ENCODE assay signal across 8 mouse cellular contexts in the genomic region with DNA sequence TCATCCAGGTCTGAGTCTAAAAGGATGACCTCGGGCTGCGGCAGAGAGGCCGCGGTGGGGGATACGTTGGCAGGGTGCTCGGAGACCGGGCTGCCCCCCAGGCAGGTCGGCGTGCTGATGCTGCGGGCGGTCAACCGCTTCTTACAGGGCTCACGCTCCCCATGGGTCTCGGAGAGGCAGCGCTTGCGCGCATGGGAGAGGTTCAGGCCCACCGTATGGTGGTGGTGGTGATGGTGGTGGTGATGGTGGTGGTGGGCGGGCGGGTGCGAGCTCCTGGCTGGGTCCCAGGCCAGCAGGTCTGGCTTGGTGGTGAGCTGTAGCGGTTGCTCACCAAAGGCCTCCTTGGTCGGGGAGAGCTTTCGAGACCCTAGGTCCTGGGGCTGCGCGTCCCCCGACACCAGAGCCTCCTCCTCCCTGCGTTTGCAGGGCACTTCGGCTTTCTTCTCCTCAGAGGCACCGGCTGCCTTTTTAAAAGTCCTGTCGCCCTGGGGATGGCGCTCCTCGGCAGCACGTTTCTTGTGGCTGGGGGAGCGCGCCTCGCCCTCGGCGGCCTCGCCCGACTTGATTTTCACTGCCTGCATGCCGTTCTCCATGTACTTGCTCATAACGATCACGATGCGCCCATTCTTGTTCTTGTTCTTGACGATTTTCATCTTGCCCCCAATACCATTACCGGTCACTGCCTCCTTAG. TPM values are rescaled to one million over a fixed set of nuclear protein-coding genes. Genes with fewer than 3 reads are reported as not detected.
DNase-seq lines count a peak whose midpoint lies in the region; ATAC-seq lines count a peak whose summit lies in the region.

No protein-coding gene starts in this region.

- ATAC-seq in forebrain, embryonic 14.5 days = no peak
- ATAC-seq in midbrain, embryonic 11.5 days (ENCODE audit: low FRiP score) = no peak
- ATAC-seq in kidney, embryonic 16.5 days (ENCODE audit: low FRiP score, low TSS enrichment) = no peak

- H3K27me3 ChIP-seq in forebrain, embryonic 14.5 days (replicated peaks; ENCODE audit: control insufficient read depth, insufficient read depth, low read length) = peaks cover 21% of the 10 kb centered on the region
- peaks cover 52% of the 10 kb centered on the region for H3K27me3 ChIP-seq in midbrain, embryonic 11.5 days (ENCODE audit: control insufficient read depth, insufficient read depth, low read length)
- peaks cover 25% of the 10 kb centered on the region for H3K27me3 ChIP-seq in kidney, embryonic 16.5 days (ENCODE audit: insufficient read depth, low read length)

- H3K9ac ChIP-seq in forebrain, embryonic 14.5 days (ENCODE audit: low read length) = peak overlapping the region; percentile 35
- H3K9ac ChIP-seq in midbrain, embryonic 11.5 days (ENCODE audit: low read length) = no peak overlapping the region
- no peak overlapping the region for H3K9ac ChIP-seq in kidney, embryonic 16.5 days (replicated peaks; ENCODE audit: low read length)

- no peak overlapping the region for H3K27ac ChIP-seq in forebrain, embryonic 14.5 days (ENCODE audit: low read depth, low read length)
- no peak overlapping the region for H3K27ac ChIP-seq in midbrain, embryonic 11.5 days (ENCODE audit: low read depth, low read length)
- no peak overlapping the region for H3K27ac ChIP-seq in kidney, embryonic 16.5 days (ENCODE audit: low read length)

- H3K4me2 ChIP-seq in forebrain, embryonic 14.5 days (ENCODE audit: low read length) = peak overlapping the region; percentile 37
- H3K4me2 ChIP-seq in midbrain, embryonic 11.5 days = no peak overlapping the region
- no peak overlapping the region for H3K4me2 ChIP-seq in kidney, embryonic 16.5 days (replicated peaks; ENCODE audit: low read depth, low read length)

- H3K36me3 ChIP-seq in forebrain, embryonic 14.5 days (ENCODE audit: control insufficient read depth, insufficient read depth, low read length) = peaks cover 30% of the 10 kb centered on the region
- H3K36me3 ChIP-seq in midbrain, embryonic 11.5 days (ENCODE audit: control insufficient read depth, insufficient read depth, low read length) = 0 out of 2 replicates have a peak, but pooled peaks cover 2% of the 10 kb centered on the region
- H3K36me3 ChIP-seq in kidney, embryonic 16.5 days (ENCODE audit: insufficient read depth, low read length) = peaks cover 20% of the 10 kb centered on the region

- H3K4me3 ChIP-seq in forebrain, embryonic 14.5 days (ENCODE audit: low read depth, low read length) = 0 out of 2 replicates have a peak overlapping the region, but pooled peaks have one; percentile 3
- H3K4me3 ChIP-seq in midbrain, embryonic 11.5 days (ENCODE audit: low read depth, low read length) = peak overlapping the region; percentile 11; the same call in 1 of the 2 replicates
- no peak overlapping the region for H3K4me3 ChIP-seq in kidney, embryonic 16.5 days (ENCODE audit: low read length)

- WGBS in forebrain, embryonic 14.5 days = 31% methylated on average over 43 of the region's 47 CpGs
- 10% methylated on average over 47 of the region's 47 CpGs for WGBS in midbrain, embryonic 11.5 days
- 51% methylated on average over 44 of the region's 47 CpGs for WGBS in kidney, embryonic 16.5 days

- peak; percentile 37 for DNase-seq in cerebellum, adult 9-10 months
- DNase-seq in cerebellum, postnatal 14 days = no peak
- DNase-seq in ZHBTc4 (ENCODE audit: low read depth, low spot score) = peak; percentile 50
- no peak for DNase-seq in forebrain, embryonic 14.5 days (ENCODE audit: low spot score)
- peak; percentile 94 for DNase-seq in midbrain, embryonic 11.5 days (ENCODE audit: low spot score, missing footprints)
- no peak for DNase-seq in ovary, postnatal 14 days (ENCODE audit: low spot score)
- no peak for DNase-seq in urinary bladder, postnatal 14 days (ENCODE audit: low spot score)

- no peaks in the 10 kb centered on the region for H3K9me3 ChIP-seq in forebrain, embryonic 14.5 days (replicated peaks; ENCODE audit: control insufficient read depth, low read length)
- no peaks in the 10 kb centered on the region for H3K9me3 ChIP-seq in midbrain, embryonic 11.5 days (ENCODE audit: control insufficient read depth, low read length)
- H3K9me3 ChIP-seq in kidney, embryonic 16.5 days (ENCODE audit: low read length) = no peaks in the 10 kb centered on the region

- H3K4me1 ChIP-seq in forebrain, embryonic 14.5 days (ENCODE audit: control insufficient read depth, insufficient read depth, low read length) = peaks cover 65% of the 10 kb centered on the region
- H3K4me1 ChIP-seq in midbrain, embryonic 11.5 days (ENCODE audit: control insufficient read depth, insufficient read depth, low read length) = peaks cover 58% of the 10 kb centered on the region
- H3K4me1 ChIP-seq in kidney, embryonic 16.5 days (ENCODE audit: insufficient read depth, low read length) = peaks cover 65% of the 10 kb centered on the region

RNA-seq across cellular contexts. Expression of gene Cbx4, which starts 4.7 kb away (rescaled TPM):
- polyA plus RNA-seq in forebrain, embryonic 14.5 days (2014; fragmentation: Nextera tagmentation; extraction: Ambion mirVana) = 9.3 and 14.5 TPM in 2 replicates
- polyA plus RNA-seq in midbrain, embryonic 11.5 days (2014; fragmentation: Nextera tagmentation; extraction: Ambion mirVana) = 6.3 and 7.0 TPM in 2 replicates
- 9.9 and 10.9 TPM in 2 replicates for polyA plus RNA-seq in kidney, embryonic 16.5 days (2015; fragmentation: Nextera tagmentation; extraction: Ambion mirVana)

RNA-seq across cellular contexts. Expression of gene Cbx8, which starts 40.5 kb away (rescaled TPM):
- 12.8 and 15.0 TPM in 2 replicates for polyA plus RNA-seq in forebrain, embryonic 14.5 days (2014; fragmentation: Nextera tagmentation; extraction: Ambion mirVana)
- 11.3 and 11.9 TPM in 2 replicates for polyA plus RNA-seq in midbrain, embryonic 11.5 days (2014; fragmentation: Nextera tagmentation; extraction: Ambion mirVana)
- 8.2 and 8.5 TPM in 2 replicates for polyA plus RNA-seq in kidney, embryonic 16.5 days (2015; fragmentation: Nextera tagmentation; extraction: Ambion mirVana)

RNA-seq across cellular contexts. Expression of gene Cbx2, which starts 58.5 kb away (rescaled TPM):
- 19.2 and 22.1 TPM in 2 replicates for polyA plus RNA-seq in forebrain, embryonic 14.5 days (2014; fragmentation: Nextera tagmentation; extraction: Ambion mirVana)
- 66.7 and 70.5 TPM in 2 replicates for polyA plus RNA-seq in midbrain, embryonic 11.5 days (2014; fragmentation: Nextera tagmentation; extraction: Ambion mirVana)
- 35.5 and 37.3 TPM in 2 replicates for polyA plus RNA-seq in kidney, embryonic 16.5 days (2015; fragmentation: Nextera tagmentation; extraction: Ambion mirVana)

Comparison
In these comparisons a context has a peak if more than half of its experiments do, and no peak if none do; other contexts are left out.
1. DNase-seq: peak in cerebellum, adult 9-10 months (single experiment), ZHBTc4 (single experiment) and midbrain, embryonic 11.5 days (single experiment); none in cerebellum, postnatal 14 days (0 of 2), forebrain, embryonic 14.5 days (single experiment), ovary, postnatal 14 days (single experiment) and urinary bladder, postnatal 14 days (single experiment).